Mouse (Mus musculus): Measurements from ENCODE around the gene Shd. TPM values are rescaled to one million over a fixed set of nuclear protein-coding genes. Genes with fewer than 3 reads are reported as not detected.
A peak's percentile ranks its signal among the peaks of the same experiment; 100 is the strongest.

Gene Shd
- polyA plus RNA-seq, 1 experiment from 2014 or later = 44.8 TPM

DNA sequence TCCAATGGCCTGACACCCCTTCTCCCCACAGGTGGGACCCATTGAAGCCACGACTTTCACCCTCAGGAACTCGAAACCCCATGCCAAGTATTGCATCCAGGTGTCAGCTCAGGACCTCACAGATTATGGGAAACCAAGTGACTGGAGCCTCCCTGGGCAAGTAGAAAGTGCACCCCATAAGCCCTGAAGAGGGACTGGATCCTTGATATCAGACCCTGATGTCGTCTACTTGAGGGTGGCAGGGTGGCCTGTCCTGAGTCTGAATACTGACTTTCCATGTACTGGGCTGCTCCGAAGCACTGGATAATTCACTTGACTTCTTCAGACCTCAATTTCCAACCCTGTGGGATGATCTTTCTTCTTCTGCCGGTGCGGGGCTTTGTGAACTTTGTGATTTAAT, 13.7 kb upstream of the Shd start:
- Histone ChIP-seq H3K9me3 (ENCODE audit: control insufficient read depth, low read length) (no peaks in the 10 kb centered on the region), H3K36me3 (ENCODE audit: control insufficient read depth, insufficient read depth, low read length) (no peaks in the 10 kb centered on the region; the same call in 1 of the 2 replicates), H3K9ac (ENCODE audit: low read length) (no peak overlapping the region), H3K4me3 (ENCODE audit: low read depth, low read length) (peak overlapping the region; percentile 35), H3K27me3 (ENCODE audit: control insufficient read depth, insufficient read depth, low read length) (0 out of 2 replicates have a peak, but pooled peaks cover 3% of the 10 kb centered on the region), H3K4me1 (ENCODE audit: control insufficient read depth, insufficient read depth, low read length) (no peaks in the 10 kb centered on the region), H3K27ac (replicated peaks; ENCODE audit: low read depth, low read length) (no peak overlapping the region), H3K4me2 (ENCODE audit: low read depth, severe bottlenecking) (peak overlapping the region; percentile 54)
- DNase-seq (ENCODE audit: low spot score) = no peak
- ATAC-seq (ENCODE audit: insufficient number of reproducible peaks, low FRiP score, low TSS enrichment, low read depth) = no peak
- WGBS = 31% methylated on average over 6 of the region's 6 CpGs

DNA sequence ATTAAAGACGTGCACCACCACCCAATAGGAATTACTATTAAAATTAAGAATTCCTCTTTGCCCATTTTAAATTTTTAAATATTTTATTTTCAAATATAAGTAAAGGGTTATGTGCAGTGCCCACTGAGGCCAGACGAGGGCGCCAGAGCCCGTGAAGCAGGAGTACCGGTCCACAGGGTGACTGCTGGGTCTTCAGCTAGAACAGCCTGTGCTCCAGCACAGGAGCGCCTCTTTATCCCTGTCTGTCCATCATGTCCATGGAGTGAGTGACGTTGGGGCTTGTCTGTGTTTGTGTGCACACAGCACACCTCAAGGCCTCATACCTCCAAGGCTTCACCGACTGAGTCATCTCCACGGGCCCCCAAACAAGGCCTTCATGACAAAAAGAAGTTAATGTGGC, 13.1 kb upstream of the Shd start:
- H3K27ac ChIP-seq (replicated peaks; ENCODE audit: low read depth, low read length) = no peak overlapping the region
- no peaks in the 10 kb centered on the region for H3K9me3 ChIP-seq (ENCODE audit: control insufficient read depth, low read length)
- WGBS = 17% methylated on average over 9 of the region's 9 CpGs
- 0 out of 2 replicates have a peak, but pooled peaks cover 3% of the 10 kb centered on the region for H3K27me3 ChIP-seq (ENCODE audit: control insufficient read depth, insufficient read depth, low read length)
- peak; percentile 86 for DNase-seq (ENCODE audit: low spot score)
- H3K4me2 ChIP-seq (ENCODE audit: low read depth, severe bottlenecking) = no peak overlapping the region
- no peak overlapping the region for H3K4me3 ChIP-seq (ENCODE audit: low read depth, low read length)
- peaks cover 3% of the 10 kb centered on the region; the same call in 1 of the 2 replicates for H3K36me3 ChIP-seq (ENCODE audit: control insufficient read depth, insufficient read depth, low read length)
- H3K4me1 ChIP-seq (ENCODE audit: control insufficient read depth, insufficient read depth, low read length) = no peaks in the 10 kb centered on the region
- ATAC-seq (ENCODE audit: insufficient number of reproducible peaks, low FRiP score, low TSS enrichment, low read depth) = no peak
- H3K9ac ChIP-seq (ENCODE audit: low read length) = no peak overlapping the region

- H3K27ac ChIP-seq (replicated peaks; ENCODE audit: low read depth, low read length) = no peak overlapping the region
- 83% methylated on average over 13 of the region's 13 CpGs for WGBS
- peak overlapping the region; percentile 65 for H3K4me2 ChIP-seq (ENCODE audit: low read depth, severe bottlenecking)
- H3K36me3 ChIP-seq (ENCODE audit: control insufficient read depth, insufficient read depth, low read length) = peaks cover 3% of the 10 kb centered on the region; the same call in 1 of the 2 replicates
- ATAC-seq (ENCODE audit: insufficient number of reproducible peaks, low FRiP score, low TSS enrichment, low read depth) = no peak
- no peak for DNase-seq (ENCODE audit: low spot score)
- 0 out of 2 replicates have a peak, but pooled peaks cover 3% of the 10 kb centered on the region for H3K27me3 ChIP-seq (ENCODE audit: control insufficient read depth, insufficient read depth, low read length)
- H3K9me3 ChIP-seq (ENCODE audit: control insufficient read depth, low read length) = no peaks in the 10 kb centered on the region
- H3K9ac ChIP-seq (ENCODE audit: low read length) = peak overlapping the region; percentile 57; the same call in 1 of the 2 replicates
- no peaks in the 10 kb centered on the region for H3K4me1 ChIP-seq (ENCODE audit: control insufficient read depth, insufficient read depth, low read length)
- H3K4me3 ChIP-seq (ENCODE audit: low read depth, low read length) = peak overlapping the region; percentile 37
Measured at GRCm38 (mm10) chr17:55957726-55958583, 12.3 kb upstream of the Shd start.

- H3K4me1 ChIP-seq (ENCODE audit: control insufficient read depth, insufficient read depth, low read length) = no peaks in the 10 kb centered on the region
- WGBS = 27% methylated on average over 2 of the region's 2 CpGs
- H3K4me3 ChIP-seq (ENCODE audit: low read depth, low read length) = peak overlapping the region; percentile 37
- peak overlapping the region; percentile 57; the same call in 1 of the 2 replicates for H3K9ac ChIP-seq (ENCODE audit: low read length)
- H3K9me3 ChIP-seq (ENCODE audit: control insufficient read depth, low read length) = no peaks in the 10 kb centered on the region
- H3K4me2 ChIP-seq (ENCODE audit: low read depth, severe bottlenecking) = peak overlapping the region; percentile 65
- DNase-seq (ENCODE audit: low spot score) (no peak), ATAC-seq (ENCODE audit: insufficient number of reproducible peaks, low FRiP score, low TSS enrichment, low read depth) (no peak)
- peaks cover 3% of the 10 kb centered on the region; the same call in 1 of the 2 replicates for H3K36me3 ChIP-seq (ENCODE audit: control insufficient read depth, insufficient read depth, low read length)
- H3K27ac ChIP-seq (replicated peaks; ENCODE audit: low read depth, low read length) = peak overlapping the region; percentile 88
- H3K27me3 ChIP-seq (ENCODE audit: control insufficient read depth, insufficient read depth, low read length) = 0 out of 2 replicates have a peak, but pooled peaks cover 3% of the 10 kb centered on the region
Measured at GRCm38 (mm10) chr17:55958584-55958886, 11.7 kb upstream of the Shd start.

DNA sequence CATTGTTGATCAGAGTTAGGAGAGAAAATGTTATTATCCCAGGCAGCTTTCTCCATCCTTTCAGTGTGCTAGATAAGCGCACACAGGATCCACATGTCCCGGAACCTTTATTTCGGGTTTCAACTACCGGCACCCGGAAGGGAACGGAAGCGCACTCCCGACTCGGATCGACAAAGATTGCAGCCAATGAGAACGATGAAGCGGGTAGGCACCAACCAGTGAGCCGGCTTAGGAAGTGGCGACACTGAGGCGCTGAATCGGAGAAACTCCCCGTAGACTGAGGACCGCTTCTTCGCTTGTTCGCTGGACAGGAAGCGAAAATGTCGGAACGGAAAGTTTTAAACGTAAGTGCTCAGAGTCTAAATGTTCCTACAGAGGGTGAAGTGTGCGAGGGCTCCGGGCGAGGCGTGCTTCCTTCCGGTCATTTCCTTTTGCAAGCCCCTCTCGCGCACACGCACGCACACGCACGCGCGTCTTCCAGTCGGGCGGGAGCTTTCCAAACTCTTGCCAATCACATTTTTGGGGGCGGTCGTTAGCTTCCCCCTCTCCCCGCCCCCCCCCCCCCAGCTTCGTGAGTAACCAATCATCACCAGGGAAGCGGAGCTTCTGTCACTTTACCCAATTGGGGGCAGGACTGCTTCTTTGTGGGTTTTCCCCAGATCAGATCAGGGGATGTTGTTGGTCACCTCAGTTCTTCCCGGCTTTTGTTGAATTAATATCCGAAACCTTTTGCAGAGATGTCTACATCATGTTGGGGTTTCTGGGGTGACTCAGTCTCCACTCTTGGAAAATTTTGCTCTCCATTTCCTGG, 11.1 kb upstream of the Shd start, which contains the start of gene Yju2:
TSS of gene Yju2 (plus strand) at position 182 of the 811 bp plus-strand sequence.
- ATAC-seq (ENCODE audit: insufficient number of reproducible peaks, low FRiP score, low TSS enrichment, low read depth) (peak; percentile 89), DNase-seq (ENCODE audit: low spot score) (peak; percentile 96)
- H3K4me1 ChIP-seq (ENCODE audit: control insufficient read depth, insufficient read depth, low read length) = no peaks in the 10 kb centered on the region
- under 1% methylated on average over 46 of the region's 46 CpGs for WGBS
- H3K4me3 ChIP-seq (ENCODE audit: low read depth, low read length) = peak within 1 kb of the TSS; percentile 37
- H3K36me3 ChIP-seq (ENCODE audit: control insufficient read depth, insufficient read depth, low read length) = peaks cover 5% of the 10 kb centered on the region; the same call in 1 of the 2 replicates
- peak within 1 kb of the TSS; percentile 57 for H3K9ac ChIP-seq (ENCODE audit: low read length)
- H3K9me3 ChIP-seq (ENCODE audit: control insufficient read depth, low read length) = no peaks in the 10 kb centered on the region
- peak within 1 kb of the TSS; percentile 65 for H3K4me2 ChIP-seq (ENCODE audit: low read depth, severe bottlenecking)
- peak within 1 kb of the TSS; percentile 88 for H3K27ac ChIP-seq (replicated peaks; ENCODE audit: low read depth, low read length)
- 0 out of 2 replicates have a peak, but pooled peaks cover 2% of the 10 kb centered on the region for H3K27me3 ChIP-seq (ENCODE audit: control insufficient read depth, insufficient read depth, low read length)

- 81% methylated on average over 10 of the region's 10 CpGs for WGBS
- DNase-seq (ENCODE audit: low spot score) = no peak
- peak overlapping the region; percentile 13; the same call in 1 of the 2 replicates for H3K9ac ChIP-seq (ENCODE audit: low read length)
Measured at GRCm38 (mm10) chr17:55959946-55960740, 10.1 kb upstream of the Shd start.

DNA sequence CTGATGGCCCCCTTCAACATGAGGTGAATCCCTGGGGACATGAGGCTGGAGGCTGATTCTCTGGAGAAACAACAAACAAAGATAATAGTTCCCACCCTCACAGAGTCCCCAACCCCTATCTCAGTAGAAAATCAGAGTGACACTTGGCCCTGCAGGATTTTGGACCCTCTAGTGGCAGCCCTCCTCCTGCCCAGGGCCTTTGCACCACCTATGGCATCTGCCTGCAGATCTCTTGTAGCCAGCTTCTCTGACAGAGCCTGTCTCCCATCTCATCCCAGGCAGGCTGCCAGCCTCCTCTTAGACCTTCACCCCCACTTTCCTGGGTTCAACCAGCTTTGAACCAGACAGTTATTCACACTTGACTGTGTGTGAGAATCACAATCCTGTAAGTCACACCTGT, 9.5 kb upstream of the Shd start:
- DNase-seq (ENCODE audit: low spot score) (no peak), ATAC-seq (ENCODE audit: insufficient number of reproducible peaks, low FRiP score, low TSS enrichment, low read depth) (no peak)
- H3K9ac ChIP-seq (ENCODE audit: low read length) = no peak overlapping the region
- H3K4me2 ChIP-seq (ENCODE audit: low read depth, severe bottlenecking) = no peak overlapping the region
- H3K27me3 ChIP-seq (ENCODE audit: control insufficient read depth, insufficient read depth, low read length) = no peaks in the 10 kb centered on the region
- no peaks in the 10 kb centered on the region for H3K9me3 ChIP-seq (ENCODE audit: control insufficient read depth, low read length)
- no peaks in the 10 kb centered on the region for H3K4me1 ChIP-seq (ENCODE audit: control insufficient read depth, insufficient read depth, low read length)
- no peak overlapping the region for H3K4me3 ChIP-seq (ENCODE audit: low read depth, low read length)
- H3K27ac ChIP-seq (replicated peaks; ENCODE audit: low read depth, low read length) = no peak overlapping the region
- peaks cover 8% of the 10 kb centered on the region; the same call in 1 of the 2 replicates for H3K36me3 ChIP-seq (ENCODE audit: control insufficient read depth, insufficient read depth, low read length)

More at GRCm38 (mm10) chr17:55959946-55960740, 10.1 kb upstream of the Shd start:
- H3K4me3 ChIP-seq (ENCODE audit: low read depth, low read length) = peak overlapping the region; percentile 37
- H3K27me3 ChIP-seq (ENCODE audit: control insufficient read depth, insufficient read depth, low read length) = no peaks in the 10 kb centered on the region
- H3K4me2 ChIP-seq (ENCODE audit: low read depth, severe bottlenecking) = peak overlapping the region; percentile 45
- no peak for ATAC-seq (ENCODE audit: insufficient number of reproducible peaks, low FRiP score, low TSS enrichment, low read depth)
- H3K4me1 ChIP-seq (ENCODE audit: control insufficient read depth, insufficient read depth, low read length) = no peaks in the 10 kb centered on the region
- H3K36me3 ChIP-seq (ENCODE audit: control insufficient read depth, insufficient read depth, low read length) = peaks cover 8% of the 10 kb centered on the region; the same call in 1 of the 2 replicates
- no peak overlapping the region for H3K27ac ChIP-seq (replicated peaks; ENCODE audit: low read depth, low read length)
- no peaks in the 10 kb centered on the region for H3K9me3 ChIP-seq (ENCODE audit: control insufficient read depth, low read length)
